Mouse (Mus musculus) ovary, postnatal 36 days (tissue): ENCODE results near the gene Sapcd1.

Source experiments
- DNase-seq: peaks from one replicate; pipeline ENCODE4 v3.0.0; 2022; ENCODE audit warnings: low spot score, mixed read lengths

Gene Sapcd1

GRCm38 (mm10) chr17:35027277-35028068 is at the start of gene Sapcd1:
Gene Sapcd1 (minus strand): TSS chr17:35028016.
- DNase-seq: no peak

GRCm38 (mm10) chr17:35077285-35077684 is 49.5 kb upstream of the Sapcd1 start:
- DNase-seq: no peak

GRCm38 (mm10) chr17:35076507-35077176 is 48.8 kb upstream of the Sapcd1 start, which contains the start of gene Ly6g6e:
Gene Ly6g6e (plus strand): TSS chr17:35076902.
- no peak for DNase-seq

GRCm38 (mm10) chr17:35074097-35074496 is 46.3 kb upstream of the Sapcd1 start:
- DNase-seq: no peak

GRCm38 (mm10) chr17:35071454-35071853 is 43.6 kb upstream of the Sapcd1 start:
- no peak for DNase-seq

- DNase-seq: no peak
Observed at GRCm38 (mm10) chr17:35070556-35071229, 42.9 kb upstream of the Sapcd1 start.

- no peak for DNase-seq
Observed at GRCm38 (mm10) chr17:35068213-35068914, 40.5 kb upstream of the Sapcd1 start.

GRCm38 (mm10) chr17:35066084-35066483 is 38.3 kb upstream of the Sapcd1 start, which contains the start of gene Mpig6b:
Gene Mpig6b (minus strand): TSS chr17:35066184.
- DNase-seq: no peak

GRCm38 (mm10) chr17:35064951-35065947 is 37.4 kb upstream of the Sapcd1 start, which contains the start of gene Ly6g6c:
Gene Ly6g6c (plus strand): TSS chr17:35065388.
- peak; percentile 68 for DNase-seq

- no peak for DNase-seq
Observed at GRCm38 (mm10) chr17:35064378-35064877, 36.6 kb upstream of the Sapcd1 start.

GRCm38 (mm10) chr17:35063466-35063865 is 35.6 kb upstream of the Sapcd1 start:
- DNase-seq: no peak

GRCm38 (mm10) chr17:35061299-35061698 is 33.5 kb upstream of the Sapcd1 start:
- no peak for DNase-seq

GRCm38 (mm10) chr17:35060737-35061297 is 33.0 kb upstream of the Sapcd1 start:
- DNase-seq: no peak

- no peak for DNase-seq
Observed at GRCm38 (mm10) chr17:35060071-35060470, 32.3 kb upstream of the Sapcd1 start.

GRCm38 (mm10) chr17:35058911-35059892 is 31.4 kb upstream of the Sapcd1 start, which contains the start of gene Ddah2:
Gene Ddah2 (plus strand): TSS chr17:35059035.
- DNase-seq: peak; percentile 88

GRCm38 (mm10) chr17:35058316-35058715 is 30.5 kb upstream of the Sapcd1 start:
- no peak for DNase-seq

- no peak for DNase-seq
Observed at GRCm38 (mm10) chr17:35057090-35057489, 29.3 kb upstream of the Sapcd1 start.

GRCm38 (mm10) chr17:35055691-35056495 is 28.1 kb upstream of the Sapcd1 start:
- DNase-seq: no peak
